Mouse (Mus musculus): ENCODE results near the gene Rprd2.
"Not testable (repeated sequence)": the region's sequence is repeated elsewhere in the genome, so short reads cannot be mapped to it uniquely, and the experiment has no call there.

The Rprd2 gene

GRCm38 (mm10) chr3:95818571-95819288 is at the start of gene Rprd2:
Gene Rprd2, minus strand, starts transcription at chr3:95818863.
- DNase-seq = peak; percentile 82

DNA sequence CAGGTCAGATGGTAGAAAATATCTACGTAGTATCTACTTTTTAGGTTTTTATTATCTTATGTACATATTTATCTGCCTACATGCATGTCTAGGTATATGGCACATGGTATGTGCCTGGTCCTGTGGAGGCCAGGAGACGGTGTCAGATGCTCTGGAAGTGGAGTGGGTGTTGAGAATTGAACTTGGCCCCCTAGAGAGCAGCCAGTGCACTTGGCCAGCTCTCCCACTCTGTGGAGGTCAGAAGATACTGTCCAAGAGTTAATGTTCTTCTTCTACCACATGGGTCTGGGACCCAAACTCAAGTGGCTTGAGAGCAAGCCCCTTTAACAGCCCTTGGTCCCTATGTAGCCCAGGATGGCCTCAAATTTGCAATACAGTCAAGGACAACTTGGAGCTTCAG is 48.7 kb upstream of the Rprd2 start:
- DNase-seq = no peak

DNA sequence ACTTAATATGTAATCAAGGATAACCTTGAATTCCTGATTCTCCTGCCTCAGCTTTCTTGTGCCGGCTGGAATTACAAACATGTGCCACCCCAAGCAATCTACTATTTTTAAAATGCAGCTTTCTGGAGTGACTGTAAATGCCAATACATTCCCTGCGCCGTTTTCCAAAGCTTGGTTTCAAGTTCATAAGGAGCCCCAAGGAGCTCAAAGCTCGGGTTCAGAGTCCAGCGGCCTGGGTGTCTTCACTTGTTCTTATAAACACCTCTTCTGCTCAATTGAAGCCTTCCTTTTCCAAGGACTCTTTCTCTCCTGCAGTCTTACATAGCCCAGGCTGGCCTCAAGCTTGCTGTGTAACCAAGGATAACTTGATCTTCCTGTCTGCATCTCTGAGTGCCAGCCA is 47.4 kb upstream of the Rprd2 start:
- peak; percentile 57 for DNase-seq

DNA sequence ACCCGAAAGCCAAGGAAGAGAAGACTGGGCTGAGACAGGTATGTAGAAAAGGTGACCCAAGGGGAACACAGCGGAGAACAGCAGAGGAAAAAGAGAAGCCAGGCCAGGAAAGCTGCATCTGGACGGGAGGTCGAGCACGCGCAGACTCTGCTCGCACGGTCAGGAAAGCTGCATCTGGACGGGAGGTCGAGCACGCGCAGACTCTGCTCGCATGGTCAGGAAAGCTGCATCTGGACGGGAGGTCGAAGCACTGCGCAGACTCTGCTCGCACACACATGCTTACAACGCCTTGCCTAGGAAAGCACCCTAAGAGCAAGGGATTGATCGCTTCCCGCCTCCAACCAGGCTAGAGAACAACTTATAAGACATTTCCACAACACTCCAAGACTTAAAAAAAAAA is 46.9 kb upstream of the Rprd2 start:
- no peak for DNase-seq

DNA sequence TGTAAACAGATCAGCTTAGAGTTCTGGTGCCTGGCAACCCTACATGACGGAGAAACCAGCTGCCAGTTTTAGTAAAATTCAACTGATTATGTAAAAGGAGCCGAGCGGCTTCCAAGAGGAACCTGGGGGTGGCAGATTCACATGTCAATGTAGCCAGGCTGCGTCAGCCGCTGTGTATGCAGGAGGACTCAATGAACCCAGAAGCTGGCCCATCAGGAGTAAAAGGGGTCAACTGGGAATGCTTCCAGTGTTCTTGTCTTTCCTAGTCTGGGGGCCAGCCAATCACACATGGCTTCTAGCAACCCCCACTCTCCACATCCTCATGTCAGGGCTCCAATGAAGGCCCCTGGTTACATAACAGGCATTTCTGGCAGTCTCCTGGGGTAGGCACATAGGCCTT is 46.4 kb upstream of the Rprd2 start:
- DNase-seq = peak; percentile 66

GRCm38 (mm10) chr3:95863578-95863977 is 44.9 kb upstream of the Rprd2 start:
- DNase-seq = no peak

DNA sequence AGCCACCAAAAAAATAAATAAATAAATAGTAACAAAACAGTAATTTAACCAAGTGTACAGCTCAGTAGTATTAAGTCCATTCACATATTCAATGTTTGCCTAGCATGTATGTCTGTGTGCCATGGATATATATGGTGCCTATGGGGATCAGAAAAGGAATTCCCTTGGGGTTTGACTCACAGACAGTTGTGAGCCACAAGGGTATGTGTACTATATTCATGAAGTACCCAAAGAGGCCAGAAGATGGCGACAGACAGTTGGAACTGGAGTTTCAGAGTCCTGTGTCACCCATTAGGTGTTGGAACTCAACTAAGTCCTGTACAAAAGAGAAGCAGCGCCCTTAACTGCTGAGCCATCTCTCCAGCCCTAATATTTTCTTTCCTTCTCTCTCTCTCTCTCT is 43.1 kb upstream of the Rprd2 start:
- DNase-seq = peak; percentile 91

DNA sequence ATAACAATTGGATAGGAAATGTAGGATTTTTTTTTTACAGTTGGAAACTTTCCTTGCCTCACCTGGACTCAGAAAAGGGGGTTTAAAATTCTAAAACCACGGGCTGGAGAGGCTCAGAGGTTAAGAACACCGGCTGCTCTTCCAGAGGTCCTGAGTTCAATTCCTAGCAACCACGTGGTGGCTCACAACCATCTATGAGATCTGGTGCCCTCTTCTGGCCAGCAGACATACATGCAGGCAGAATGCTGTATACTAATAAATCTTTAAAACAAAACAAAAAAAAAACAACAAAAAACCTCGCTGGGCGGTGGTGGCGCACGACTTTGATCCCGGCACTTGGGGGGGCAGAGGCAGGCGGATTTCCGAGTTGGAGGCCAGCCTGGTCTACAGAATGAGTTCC is 42.6 kb upstream of the Rprd2 start:
- no peak for DNase-seq

- no peak for DNase-seq
These were observed 41.7 kb upstream of the Rprd2 start for GRCm38 (mm10) chr3:95860323-95860722.

DNA sequence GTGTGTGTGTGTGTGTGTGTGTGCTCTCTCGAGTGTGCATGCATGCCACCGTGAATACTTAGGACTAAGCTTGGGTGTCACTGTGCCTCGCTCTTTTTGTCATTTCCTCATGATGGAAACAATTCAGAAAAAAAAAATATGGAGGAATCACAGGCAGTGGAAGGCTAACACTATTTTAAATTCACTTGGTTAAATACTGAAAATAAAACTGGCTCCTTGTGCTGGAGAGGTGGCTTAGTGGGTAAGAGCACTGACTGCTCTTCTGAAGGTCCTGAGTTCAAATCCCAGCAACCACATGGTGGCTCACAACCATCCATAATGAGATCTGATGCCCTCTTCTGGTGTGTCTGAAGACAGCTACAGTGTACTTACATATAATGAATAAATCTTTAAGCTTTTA is 39.6 kb upstream of the Rprd2 start:
- DNase-seq = not testable (repeated sequence)

- DNase-seq = not testable (repeated sequence)
These were observed 38.4 kb upstream of the Rprd2 start for GRCm38 (mm10) chr3:95857050-95857449.

DNA sequence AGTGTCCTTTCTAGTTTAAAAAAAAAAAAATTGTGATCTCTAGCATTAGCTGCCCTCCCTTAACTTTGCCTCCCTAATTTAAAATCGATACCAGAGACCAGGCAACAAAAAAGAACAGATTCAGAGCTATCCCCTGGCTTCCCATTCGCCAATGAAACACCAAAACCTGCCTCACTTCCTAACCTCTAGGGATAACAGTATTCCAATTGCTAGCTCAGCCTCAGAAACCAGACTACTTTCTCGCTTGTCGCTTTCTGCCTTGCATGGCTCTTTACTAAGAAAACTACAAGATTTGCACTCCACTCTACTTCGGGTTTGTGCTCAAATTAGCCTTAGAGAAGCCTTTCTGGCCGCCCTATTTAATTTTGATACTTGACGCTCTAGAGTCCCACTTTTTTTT is 37.5 kb upstream of the Rprd2 start:
- DNase-seq = no peak

DNA sequence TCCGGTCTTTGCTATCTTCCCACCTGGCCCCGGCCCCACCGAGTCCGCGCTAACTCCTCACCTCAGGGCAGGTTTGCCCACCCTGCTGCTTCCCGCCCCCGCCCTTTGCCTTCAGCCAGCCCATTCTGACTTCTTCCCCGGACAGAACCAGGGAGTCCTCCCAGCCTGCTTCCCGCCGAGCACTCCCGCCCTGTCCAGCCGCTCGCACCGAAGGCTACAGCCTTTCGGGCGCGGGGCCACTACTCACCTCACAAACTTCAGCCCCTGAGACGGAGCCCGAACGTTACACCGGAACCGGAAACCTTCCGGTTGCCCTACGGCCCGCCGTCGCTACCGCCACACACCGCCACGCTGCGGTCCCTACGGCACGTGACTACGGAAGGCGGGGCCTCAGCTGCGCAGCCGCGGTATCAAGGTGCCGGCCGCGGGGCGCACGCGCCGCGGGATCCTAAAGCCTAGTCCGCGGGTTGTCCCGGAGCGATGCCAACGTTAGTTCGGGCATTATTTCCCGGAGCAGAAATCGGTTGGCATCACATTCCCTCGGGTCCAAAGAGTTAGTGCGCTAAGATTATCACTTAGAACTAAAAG is 36.9 kb upstream of the Rprd2 start, which contains the start of gene Prpf3:
Gene Prpf3, minus strand, starts transcription at position 384 of the 588 bp plus-strand sequence.
- DNase-seq = peak; percentile 97

DNA sequence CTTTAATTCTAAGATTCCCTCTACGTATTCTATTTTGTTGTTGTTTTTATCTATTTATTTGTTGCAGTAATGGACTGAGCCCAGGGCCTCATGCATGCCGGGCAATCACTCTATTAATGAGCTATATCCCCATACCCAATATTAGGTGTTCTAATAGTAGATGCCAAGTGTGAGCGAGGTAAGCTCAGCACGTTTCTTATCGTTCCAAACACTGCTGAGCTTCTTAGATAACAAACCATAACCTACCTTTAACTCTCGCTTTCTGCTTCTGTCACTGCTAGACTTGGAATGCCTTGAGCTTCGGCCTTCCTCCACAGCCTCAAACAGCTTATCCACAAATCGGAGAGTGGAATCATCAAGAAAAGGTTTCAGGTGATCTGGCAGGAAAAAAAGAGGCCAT is 32.7 kb upstream of the Rprd2 start:
- DNase-seq = no peak

- no peak for DNase-seq
These were observed 31.9 kb upstream of the Rprd2 start for GRCm38 (mm10) chr3:95850611-95851010.

DNA sequence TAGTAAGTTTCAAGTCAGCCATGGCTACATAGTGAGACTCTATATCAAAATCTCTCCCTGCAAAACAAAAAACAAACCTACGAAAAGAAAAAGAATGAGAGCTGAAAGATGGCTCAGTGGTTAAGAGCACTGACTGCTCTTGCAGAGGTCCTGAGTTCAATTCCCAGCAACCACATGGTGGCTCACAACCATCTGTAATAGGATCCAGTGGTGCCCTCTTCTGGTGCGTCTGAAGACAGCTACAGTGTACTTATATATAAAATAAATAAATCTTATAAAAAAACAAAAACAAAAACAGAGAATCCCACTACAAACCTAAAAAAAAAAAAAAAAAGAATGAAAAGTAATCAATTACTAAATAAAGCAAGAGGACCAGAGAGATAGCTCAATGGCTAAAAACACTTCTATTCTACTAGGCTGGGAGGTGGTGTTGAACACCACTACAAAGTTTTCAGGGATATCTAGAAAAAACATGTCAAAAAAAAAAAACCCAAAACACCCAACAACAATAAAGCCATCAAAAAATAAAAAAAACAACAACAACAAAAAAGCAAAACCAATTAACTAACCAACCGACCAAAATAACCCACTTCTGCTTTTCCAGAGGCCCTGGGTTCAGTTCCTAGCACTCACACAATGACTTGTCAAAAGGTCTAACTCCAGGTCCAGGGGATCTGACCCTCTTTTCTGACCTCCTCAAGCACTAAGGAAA is 24.0 kb upstream of the Rprd2 start:
- no peak for DNase-seq

GRCm38 (mm10) chr3:95839250-95839649 is 20.6 kb upstream of the Rprd2 start:
- DNase-seq = no peak

DNA sequence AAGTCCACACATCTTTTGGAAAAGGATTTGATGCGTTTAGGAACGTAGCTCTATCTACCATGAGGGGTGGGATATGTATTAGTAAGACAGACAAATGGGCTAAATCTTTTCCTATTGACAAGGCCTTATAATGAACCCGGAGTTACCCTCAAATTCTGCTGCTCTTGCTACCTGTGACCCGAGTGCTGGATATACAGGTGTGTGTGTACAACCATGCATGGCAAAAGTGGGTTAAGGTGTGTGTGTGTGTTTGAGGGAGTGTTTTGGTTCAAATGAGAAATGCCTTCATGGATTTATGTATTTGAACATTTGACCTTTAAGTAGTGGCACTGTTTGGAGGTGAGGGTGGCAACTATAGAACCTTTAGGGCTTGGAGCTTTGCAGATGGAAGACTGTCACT is 10.4 kb upstream of the Rprd2 start:
- no peak for DNase-seq

GRCm38 (mm10) chr3:95826275-95826674 is 7.6 kb upstream of the Rprd2 start:
- no peak for DNase-seq

GRCm38 (mm10) chr3:95820046-95821010 is 1.7 kb upstream of the Rprd2 start:
- DNase-seq = no peak

DNA sequence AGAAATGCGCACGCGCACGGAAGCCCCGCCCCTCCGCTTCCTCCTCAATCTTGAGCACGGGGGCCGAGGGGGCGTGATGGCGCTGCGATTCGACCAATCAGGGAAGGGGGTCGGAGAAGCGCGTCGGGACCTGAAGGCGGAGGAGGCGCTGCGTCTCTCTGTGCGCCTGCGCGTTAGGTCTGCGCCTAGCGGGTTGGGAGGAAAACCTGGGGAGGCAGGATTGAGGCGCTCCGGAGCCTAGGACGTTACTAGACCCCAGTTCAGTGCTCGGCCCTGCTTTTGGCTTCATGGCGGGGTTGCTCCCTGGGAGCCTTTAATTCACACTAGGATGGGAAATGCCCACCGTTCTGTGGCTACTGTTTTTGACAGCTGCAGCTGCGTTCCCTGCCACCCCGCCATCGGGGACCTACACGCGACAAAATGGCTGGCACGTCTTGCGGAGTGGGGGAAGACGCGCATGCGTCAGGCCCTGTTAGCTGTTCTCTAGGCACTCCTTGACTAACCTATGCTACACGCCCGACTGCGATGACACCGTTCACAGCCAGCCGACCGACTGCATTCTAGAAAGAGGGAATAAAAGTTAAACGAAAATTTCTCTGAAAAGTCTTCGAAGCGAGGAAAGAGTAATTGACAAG is 805 bp upstream of the Rprd2 start:
- DNase-seq = peak; percentile 100

DNA sequence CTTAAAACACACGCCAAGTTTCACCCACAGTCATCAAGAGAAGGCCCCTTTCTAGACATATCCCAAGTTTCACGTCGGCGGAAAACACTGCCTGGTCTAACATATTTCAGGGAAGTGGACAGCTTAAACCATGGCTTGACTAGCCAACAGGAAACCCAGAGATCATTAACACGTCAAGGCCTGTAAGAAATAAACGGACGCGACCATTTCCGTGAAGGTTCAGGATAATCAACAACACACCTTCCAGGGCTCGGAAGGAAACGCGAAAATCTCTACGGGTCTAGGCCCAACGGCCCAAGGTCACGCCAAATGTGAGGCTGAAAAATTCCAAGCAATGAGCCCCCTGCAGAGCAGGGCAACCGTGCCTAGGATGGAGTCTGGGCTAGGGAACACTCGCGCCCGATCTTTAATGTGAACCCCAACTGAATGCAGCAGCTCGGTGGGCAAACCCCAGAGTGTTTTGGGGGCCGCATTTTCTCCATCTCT is 594 bp downstream of the Rprd2 start:
- peak; percentile 77 for DNase-seq
